Mouse (Mus musculus): ENCODE data around the gene Tmem120b. TPM values are rescaled to one million over a fixed set of nuclear protein-coding genes. Genes with fewer than 3 reads are reported as not detected.

Gene Tmem120b
- total and polyA plus RNA-seq, 3 experiments = 6.6 to 10.4 (median 10.3) TPM

GRCm38 (mm10) chr5:123076419-123077281 is 8.4 kb downstream of the Tmem120b start:
- H3K9ac ChIP-seq (ENCODE audit: low read depth, low read length) = peak overlapping the region; percentile 96
- H3K27ac ChIP-seq = peak overlapping the region; percentile 81
- no peak for TF ChIP-seq POLR2A (IDR thresholded peaks at IDR 0.05; ENCODE audit: insufficient read depth, low read depth, low read length)
- no peak for TF ChIP-seq CTCF (IDR thresholded peaks at IDR 0.05)
- TF ChIP-seq EP300 (IDR thresholded peaks at IDR 0.05; ENCODE audit: insufficient read depth, low read depth, low read length) = no peak
- H3K79me2 ChIP-seq (replicated peaks; ENCODE audit: control insufficient read depth, insufficient read depth, low read length) = peaks cover 3% of the 10 kb centered on the region; the same call in 1 of the 2 replicates
- WGBS = 2% methylated on average over 35 of the region's 35 CpGs
- no peaks in the 10 kb centered on the region for H3K27me3 ChIP-seq (ENCODE audit: control insufficient read depth, insufficient read depth, low read length)
- intact Hi-C loops (cut with DNase I) = loop anchor here (5.0 kb wide), 1 partner anchor 151 kb away; no protein-coding TSS in a partner anchor
- DNase-seq = peak; percentile 34 to 40
- no peaks in the 10 kb centered on the region for H3K36me3 ChIP-seq (ENCODE audit: control insufficient read depth, insufficient read depth, low read length)
- peak overlapping the region; percentile 99 for H3K4me3 ChIP-seq
- H3K4me1 ChIP-seq (ENCODE audit: control insufficient read depth, insufficient read depth, low read length) = peaks cover 8% of the 10 kb centered on the region

- TF ChIP-seq EP300 (IDR thresholded peaks at IDR 0.05; ENCODE audit: insufficient read depth, low read depth, low read length) (no peak), CTCF (IDR thresholded peaks at IDR 0.05) (no peak), POLR2A (IDR thresholded peaks at IDR 0.05; ENCODE audit: insufficient read depth, low read depth, low read length) (no peak)
- no peaks in the 10 kb centered on the region for H3K36me3 ChIP-seq (ENCODE audit: control insufficient read depth, insufficient read depth, low read length)
- H3K27me3 ChIP-seq (ENCODE audit: control insufficient read depth, insufficient read depth, low read length) = no peaks in the 10 kb centered on the region
- peak overlapping the region; percentile 34 for H3K27ac ChIP-seq
- 25% methylated on average over 1 of the region's 1 CpGs for WGBS
- no peak overlapping the region for H3K9ac ChIP-seq (ENCODE audit: low read depth, low read length)
- DNase-seq = no peak
- H3K79me2 ChIP-seq (replicated peaks; ENCODE audit: control insufficient read depth, insufficient read depth, low read length) = peaks cover 3% of the 10 kb centered on the region
- H3K4me1 ChIP-seq (ENCODE audit: control insufficient read depth, insufficient read depth, low read length) = peaks cover 14% of the 10 kb centered on the region
- no peak overlapping the region for H3K4me3 ChIP-seq
- intact Hi-C loops (cut with DNase I) = loop anchor here (5.0 kb wide), 1 partner anchor 148 kb away; no protein-coding TSS in a partner anchor
Measured at GRCm38 (mm10) chr5:123079568-123079967, 11.4 kb downstream of the Tmem120b start.

GRCm38 (mm10) chr5:123080041-123080440 is 11.8 kb downstream of the Tmem120b start:
- Histone ChIP-seq H3K27me3 (ENCODE audit: control insufficient read depth, insufficient read depth, low read length) (no peaks in the 10 kb centered on the region), H3K79me2 (replicated peaks; ENCODE audit: control insufficient read depth, insufficient read depth, low read length) (peaks cover 3% of the 10 kb centered on the region), H3K4me1 (ENCODE audit: control insufficient read depth, insufficient read depth, low read length) (peaks cover 14% of the 10 kb centered on the region), H3K9ac (ENCODE audit: low read depth, low read length) (no peak overlapping the region), H3K36me3 (ENCODE audit: control insufficient read depth, insufficient read depth, low read length) (no peaks in the 10 kb centered on the region), H3K4me3 (no peak overlapping the region), H3K27ac (peak overlapping the region; percentile 34)
- DNase-seq = no peak
- WGBS = 38% methylated on average over 8 of the region's 8 CpGs
- TF ChIP-seq CTCF (IDR thresholded peaks at IDR 0.05) (no peak), EP300 (IDR thresholded peaks at IDR 0.05; ENCODE audit: insufficient read depth, low read depth, low read length) (no peak), POLR2A (IDR thresholded peaks at IDR 0.05; ENCODE audit: insufficient read depth, low read depth, low read length) (no peak)
- intact Hi-C loops (cut with DNase I) = no loop called here

GRCm38 (mm10) chr5:123080510-123080909 is 12.3 kb downstream of the Tmem120b start:
- H3K4me3 ChIP-seq = no peak overlapping the region
- no peak overlapping the region for H3K9ac ChIP-seq (ENCODE audit: low read depth, low read length)
- peaks cover 12% of the 10 kb centered on the region for H3K4me1 ChIP-seq (ENCODE audit: control insufficient read depth, insufficient read depth, low read length)
- H3K27ac ChIP-seq = no peak overlapping the region
- no peaks in the 10 kb centered on the region for H3K36me3 ChIP-seq (ENCODE audit: control insufficient read depth, insufficient read depth, low read length)
- TF ChIP-seq POLR2A (IDR thresholded peaks at IDR 0.05; ENCODE audit: insufficient read depth, low read depth, low read length) (no peak), EP300 (IDR thresholded peaks at IDR 0.05; ENCODE audit: insufficient read depth, low read depth, low read length) (no peak), CTCF (IDR thresholded peaks at IDR 0.05) (peak; percentile 29)
- intact Hi-C loops (cut with DNase I) = no loop called here
- DNase-seq = no peak
- no peaks in the 10 kb centered on the region for H3K27me3 ChIP-seq (ENCODE audit: control insufficient read depth, insufficient read depth, low read length)
- peaks cover 3% of the 10 kb centered on the region for H3K79me2 ChIP-seq (replicated peaks; ENCODE audit: control insufficient read depth, insufficient read depth, low read length)
- 92% methylated on average over 13 of the region's 13 CpGs for WGBS

- Histone ChIP-seq H3K9ac (ENCODE audit: low read depth, low read length) (no peak overlapping the region), H3K36me3 (ENCODE audit: control insufficient read depth, insufficient read depth, low read length) (no peaks in the 10 kb centered on the region), H3K27ac (no peak overlapping the region), H3K4me3 (no peak overlapping the region), H3K4me1 (ENCODE audit: control insufficient read depth, insufficient read depth, low read length) (peaks cover 5% of the 10 kb centered on the region; the same call in 1 of the 2 replicates), H3K27me3 (ENCODE audit: control insufficient read depth, insufficient read depth, low read length) (no peaks in the 10 kb centered on the region), H3K79me2 (replicated peaks; ENCODE audit: control insufficient read depth, insufficient read depth, low read length) (peaks cover 3% of the 10 kb centered on the region)
- intact Hi-C loops (cut with DNase I) = no loop called here
- no peak for DNase-seq
- TF ChIP-seq POLR2A (IDR thresholded peaks at IDR 0.05; ENCODE audit: insufficient read depth, low read depth, low read length) (no peak), EP300 (IDR thresholded peaks at IDR 0.05; ENCODE audit: insufficient read depth, low read depth, low read length) (no peak), CTCF (IDR thresholded peaks at IDR 0.05) (no peak)
- WGBS = 50% methylated on average over 13 of the region's 13 CpGs
Measured at GRCm38 (mm10) chr5:123083340-123084050, 15.3 kb downstream of the Tmem120b start.

All from heart, adult 2 months (tissue).